Mouse (Mus musculus) limb, embryonic 13.5 days (tissue): ENCODE results near the gene Sdccag8. TPM values are rescaled to one million over a fixed set of nuclear protein-coding genes. Genes with fewer than 3 reads are reported as not detected.

ENCODE experiments used
- ATAC-seq: fragments of 200-750 bp; cut with Nextera tagmentation; 2 replicates; pipeline ENCODE4 v1.8.0; 2017; ENCODE audit warnings: low read depth, moderate number of reproducible peaks, moderate TSS enrichment; ENCODE audit not compliant: low FRiP score
- H3K27ac ChIP-seq: fragments of 300-500 bp; sonication (generic); 2 replicates; pipeline ENCODE4 v1.5.1; 2015; ENCODE audit warnings: inconsistent platforms, mild to moderate bottlenecking, moderate library complexity
- H3K27me3 ChIP-seq: fragments of 300-500 bp; sonication (generic); 2 replicates; pipeline ENCODE4 v1.6.1; 2015; ENCODE audit warnings: mild to moderate bottlenecking, inconsistent platforms
- H3K36me3 ChIP-seq: fragments of 300-500 bp; sonication (generic); 2 replicates; pipeline ENCODE4 v1.6.1; 2015; ENCODE audit warnings: inconsistent platforms, mild to moderate bottlenecking, moderate library complexity
- H3K4me1 ChIP-seq: fragments of 300-500 bp; sonication (generic); 2 replicates; pipeline ENCODE4 v1.6.1; 2015; ENCODE audit warnings: inconsistent platforms
- H3K4me2 ChIP-seq: fragments of 300-500 bp; sonication (generic); replicated peaks from 2 replicates; pipeline ENCODE4 v1.6.1; 2015; ENCODE audit warnings: inconsistent platforms, mild to moderate bottlenecking, moderate library complexity
- H3K4me3 ChIP-seq: fragments of 300-500 bp; sonication (generic); 2 replicates; pipeline ENCODE4 v1.5.1; 2015; ENCODE audit warnings: moderate library complexity, mild to moderate bottlenecking, inconsistent platforms
- H3K9ac ChIP-seq: fragments of 300-500 bp; sonication (generic); 2 replicates; pipeline ENCODE4 v1.6.1; 2015; ENCODE audit warnings: mild to moderate bottlenecking, inconsistent platforms
- H3K9me3 ChIP-seq: fragments of 300-500 bp; sonication (generic); 2 replicates; pipeline ENCODE4 v1.6.1; 2016; ENCODE audit warnings: inconsistent platforms
- WGBS: fragments of 180-500 bp; shearing (Covaris S2); methylation state at CpG from one replicate; pipeline ENCODE4 v1.1.7; 2015; 5-methylcytosine and 5-hydroxymethylcytosine counted together
- polyA plus RNA-seq: library from polyadenylated mRNA; unstranded; fragments of >200 nt; fragmentation: Nextera tagmentation; extraction: Ambion mirVana; gene quantifications from 2 replicates; pipeline ENCODE4 v1.2.1, GENCODE M21; 2015

The Sdccag8 gene
- polyA plus RNA-seq, 1 experiment from 2014 or later, result 15.5 TPM

- H3K4me3 ChIP-seq, result no peak overlapping the region
- H3K4me1 ChIP-seq, result peaks cover 8% of the 10 kb centered on the region; the same call in 1 of the 2 replicates
- no peaks in the 10 kb centered on the region for H3K9me3 ChIP-seq
- no peak for ATAC-seq
- H3K27ac ChIP-seq, result no peak overlapping the region
- H3K36me3 ChIP-seq, result no peaks in the 10 kb centered on the region
- no peak overlapping the region for H3K9ac ChIP-seq
- H3K27me3 ChIP-seq, result no peaks in the 10 kb centered on the region
- no peak overlapping the region for H3K4me2 ChIP-seq
- WGBS, result 71% methylated on average over 2 of the region's 2 CpGs
Measured at GRCm38 (mm10) chr1:176818147-176818546, 3.7 kb downstream of the Sdccag8 start.

- H3K9me3 ChIP-seq, result no peaks in the 10 kb centered on the region
- WGBS, result 66% methylated on average over 6 of the region's 6 CpGs
- H3K4me3 ChIP-seq, result no peak overlapping the region
- H3K27ac ChIP-seq, result no peak overlapping the region
- no peaks in the 10 kb centered on the region for H3K27me3 ChIP-seq
- H3K36me3 ChIP-seq, result no peaks in the 10 kb centered on the region
- no peak overlapping the region for H3K9ac ChIP-seq
- no peak overlapping the region for H3K4me2 ChIP-seq
- H3K4me1 ChIP-seq, result peaks cover 8% of the 10 kb centered on the region; the same call in 1 of the 2 replicates
- ATAC-seq, result no peak
Measured at GRCm38 (mm10) chr1:176818763-176819162, 4.3 kb downstream of the Sdccag8 start.

- no peak overlapping the region for H3K4me3 ChIP-seq
- H3K4me2 ChIP-seq, result no peak overlapping the region
- 44% methylated on average over 1 of the region's 1 CpGs for WGBS
- no peak for ATAC-seq
- 0 out of 2 replicates have a peak, but pooled peaks cover 4% of the 10 kb centered on the region for H3K4me1 ChIP-seq
- H3K9ac ChIP-seq, result no peak overlapping the region
- no peaks in the 10 kb centered on the region for H3K27me3 ChIP-seq
- H3K9me3 ChIP-seq, result no peaks in the 10 kb centered on the region
- H3K36me3 ChIP-seq, result no peaks in the 10 kb centered on the region
- no peak overlapping the region for H3K27ac ChIP-seq
Measured at GRCm38 (mm10) chr1:176821929-176822328, 7.5 kb downstream of the Sdccag8 start.

- 75% methylated on average over 4 of the region's 4 CpGs for WGBS
- Histone ChIP-seq H3K27me3 (no peaks in the 10 kb centered on the region), H3K9me3 (no peaks in the 10 kb centered on the region), H3K36me3 (no peaks in the 10 kb centered on the region), H3K4me2 (no peak overlapping the region), H3K4me1 (0 out of 2 replicates have a peak, but pooled peaks cover 4% of the 10 kb centered on the region), H3K4me3 (no peak overlapping the region), H3K27ac (no peak overlapping the region), H3K9ac (no peak overlapping the region)
- ATAC-seq, result no peak
Measured at GRCm38 (mm10) chr1:176822949-176823348, 8.5 kb downstream of the Sdccag8 start.

GRCm38 (mm10) chr1:176823889-176824288 lies 9.4 kb downstream of the Sdccag8 start:
- Histone ChIP-seq H3K4me2 (no peak overlapping the region), H3K4me1 (no peaks in the 10 kb centered on the region), H3K27me3 (no peaks in the 10 kb centered on the region), H3K9ac (no peak overlapping the region), H3K9me3 (no peaks in the 10 kb centered on the region), H3K4me3 (no peak overlapping the region), H3K27ac (no peak overlapping the region), H3K36me3 (no peaks in the 10 kb centered on the region)
- 90% methylated on average over 8 of the region's 8 CpGs for WGBS
- ATAC-seq, result no peak

GRCm38 (mm10) chr1:176824611-176825010 lies 10.2 kb downstream of the Sdccag8 start:
- Histone ChIP-seq H3K4me3 (no peak overlapping the region), H3K4me1 (no peaks in the 10 kb centered on the region), H3K9me3 (no peaks in the 10 kb centered on the region), H3K9ac (no peak overlapping the region), H3K36me3 (0 out of 2 replicates have a peak, but pooled peaks cover 3% of the 10 kb centered on the region), H3K4me2 (no peak overlapping the region), H3K27me3 (no peaks in the 10 kb centered on the region), H3K27ac (no peak overlapping the region)
- no peak for ATAC-seq
- WGBS, result 77% methylated on average over 6 of the region's 6 CpGs

GRCm38 (mm10) chr1:176825084-176825483 lies 10.6 kb downstream of the Sdccag8 start:
- H3K9ac ChIP-seq, result no peak overlapping the region
- H3K4me2 ChIP-seq, result no peak overlapping the region
- WGBS, result 89% methylated on average over 4 of the region's 4 CpGs
- H3K9me3 ChIP-seq, result no peaks in the 10 kb centered on the region
- ATAC-seq, result no peak
- no peaks in the 10 kb centered on the region for H3K4me1 ChIP-seq
- H3K4me3 ChIP-seq, result no peak overlapping the region
- no peaks in the 10 kb centered on the region for H3K27me3 ChIP-seq
- no peak overlapping the region for H3K27ac ChIP-seq
- H3K36me3 ChIP-seq, result 0 out of 2 replicates have a peak, but pooled peaks cover 3% of the 10 kb centered on the region

- H3K4me2 ChIP-seq, result no peak overlapping the region
- no peaks in the 10 kb centered on the region for H3K9me3 ChIP-seq
- 0 out of 2 replicates have a peak, but pooled peaks cover 3% of the 10 kb centered on the region for H3K36me3 ChIP-seq
- no peak overlapping the region for H3K4me3 ChIP-seq
- no peaks in the 10 kb centered on the region for H3K27me3 ChIP-seq
- H3K4me1 ChIP-seq, result no peaks in the 10 kb centered on the region
- WGBS, result 90% methylated on average over 11 of the region's 11 CpGs
- H3K9ac ChIP-seq, result no peak overlapping the region
- ATAC-seq, result no peak
- no peak overlapping the region for H3K27ac ChIP-seq
Measured at GRCm38 (mm10) chr1:176826186-176826585, 11.7 kb downstream of the Sdccag8 start.

- no peaks in the 10 kb centered on the region for H3K27me3 ChIP-seq
- no peaks in the 10 kb centered on the region for H3K9me3 ChIP-seq
- no peak overlapping the region for H3K4me3 ChIP-seq
- no peak overlapping the region for H3K4me2 ChIP-seq
- H3K4me1 ChIP-seq, result no peaks in the 10 kb centered on the region
- 78% methylated on average over 4 of the region's 4 CpGs for WGBS
- peaks cover 11% of the 10 kb centered on the region; the same call in 1 of the 2 replicates for H3K36me3 ChIP-seq
- H3K9ac ChIP-seq, result no peak overlapping the region
- no peak for ATAC-seq
- no peak overlapping the region for H3K27ac ChIP-seq
Measured at GRCm38 (mm10) chr1:176826931-176827330, 12.5 kb downstream of the Sdccag8 start.

- H3K4me2 ChIP-seq, result no peak overlapping the region
- H3K4me1 ChIP-seq, result no peaks in the 10 kb centered on the region
- no peak for ATAC-seq
- peaks cover 11% of the 10 kb centered on the region; the same call in 1 of the 2 replicates for H3K36me3 ChIP-seq
- H3K4me3 ChIP-seq, result no peak overlapping the region
- 74% methylated on average over 4 of the region's 4 CpGs for WGBS
- no peak overlapping the region for H3K27ac ChIP-seq
- no peaks in the 10 kb centered on the region for H3K9me3 ChIP-seq
- H3K9ac ChIP-seq, result no peak overlapping the region
- no peaks in the 10 kb centered on the region for H3K27me3 ChIP-seq
Measured at GRCm38 (mm10) chr1:176827365-176827764, 12.9 kb downstream of the Sdccag8 start.

GRCm38 (mm10) chr1:176827945-176828485 lies 13.6 kb downstream of the Sdccag8 start:
- 74% methylated on average over 5 of the region's 5 CpGs for WGBS

GRCm38 (mm10) chr1:176828666-176829065 lies 14.2 kb downstream of the Sdccag8 start:
- H3K9ac ChIP-seq, result no peak overlapping the region
- ATAC-seq, result no peak
- H3K9me3 ChIP-seq, result no peaks in the 10 kb centered on the region
- no peak overlapping the region for H3K27ac ChIP-seq
- H3K4me3 ChIP-seq, result no peak overlapping the region
- WGBS, result 82% methylated on average over 12 of the region's 12 CpGs
- no peaks in the 10 kb centered on the region for H3K27me3 ChIP-seq
- peaks cover 11% of the 10 kb centered on the region; the same call in 1 of the 2 replicates for H3K36me3 ChIP-seq
- no peaks in the 10 kb centered on the region for H3K4me1 ChIP-seq
- H3K4me2 ChIP-seq, result no peak overlapping the region

More at GRCm38 (mm10) chr1:176827945-176828485, 13.6 kb downstream of the Sdccag8 start:
- Histone ChIP-seq H3K9me3 (no peaks in the 10 kb centered on the region), H3K4me3 (no peak overlapping the region), H3K9ac (no peak overlapping the region), H3K36me3 (peaks cover 11% of the 10 kb centered on the region; the same call in 1 of the 2 replicates), H3K4me1 (no peaks in the 10 kb centered on the region), H3K27ac (no peak overlapping the region), H3K27me3 (no peaks in the 10 kb centered on the region), H3K4me2 (no peak overlapping the region)
- no peak for ATAC-seq

- Histone ChIP-seq H3K4me3 (no peak overlapping the region), H3K36me3 (peaks cover 11% of the 10 kb centered on the region; the same call in 1 of the 2 replicates), H3K9ac (no peak overlapping the region), H3K4me1 (peaks cover 6% of the 10 kb centered on the region; the same call in 1 of the 2 replicates), H3K27ac (no peak overlapping the region), H3K27me3 (peaks cover 8% of the 10 kb centered on the region), H3K4me2 (no peak overlapping the region), H3K9me3 (no peaks in the 10 kb centered on the region)
- WGBS, result 76% methylated on average over 2 of the region's 2 CpGs
- ATAC-seq, result no peak
Measured at GRCm38 (mm10) chr1:176832071-176832470, 17.6 kb downstream of the Sdccag8 start.
